Mouse (Mus musculus): Measurements from ENCODE around the gene Hmga1b. TPM values are rescaled to one million over a fixed set of nuclear protein-coding genes. Genes with fewer than 3 reads are reported as not detected.

The Hmga1b gene
- polyA plus RNA-seq, 1 experiment from 2014 or later = 2.7 TPM

Other genes with a start within 250 kb of the Hmga1b start
- 0.20 and 0.32 TPM in 2 replicates for gene Gcgr, start 232.1 kb upstream of the Hmga1b start, polyA plus RNA-seq (2015; fragmentation: Nextera tagmentation; extraction: Ambion mirVana)
- gene Mcrip1, start 213.1 kb upstream of the Hmga1b start, polyA plus RNA-seq (2015; fragmentation: Nextera tagmentation; extraction: Ambion mirVana) = 240 and 242 TPM in 2 replicates
- gene Ppp1r27, start 211.7 kb upstream of the Hmga1b start, polyA plus RNA-seq (2015; fragmentation: Nextera tagmentation; extraction: Ambion mirVana) = not detected in 2 replicates
- gene P4hb, start 189.5 kb upstream of the Hmga1b start, polyA plus RNA-seq (2015; fragmentation: Nextera tagmentation; extraction: Ambion mirVana) = 279 and 297 TPM in 2 replicates
- gene Arhgdia, start 181.2 kb upstream of the Hmga1b start, polyA plus RNA-seq (2015; fragmentation: Nextera tagmentation; extraction: Ambion mirVana) = 452 and 461 TPM in 2 replicates
- gene Alyref, start 164.4 kb upstream of the Hmga1b start, polyA plus RNA-seq (2015; fragmentation: Nextera tagmentation; extraction: Ambion mirVana) = 303 and 358 TPM in 2 replicates
- 180 and 183 TPM in 2 replicates for gene Anapc11, start 164.4 kb upstream of the Hmga1b start, polyA plus RNA-seq (2015; fragmentation: Nextera tagmentation; extraction: Ambion mirVana)
- 0.54 and 0.95 TPM in 2 replicates for gene Npb, start 154.3 kb upstream of the Hmga1b start, polyA plus RNA-seq (2015; fragmentation: Nextera tagmentation; extraction: Ambion mirVana)
- gene Pcyt2, start 144.9 kb upstream of the Hmga1b start, polyA plus RNA-seq (2015; fragmentation: Nextera tagmentation; extraction: Ambion mirVana) = 167 TPM in 2 replicates
- gene Sirt7, start 137.6 kb upstream of the Hmga1b start, polyA plus RNA-seq (2015; fragmentation: Nextera tagmentation; extraction: Ambion mirVana) = 42.7 and 51.3 TPM in 2 replicates
- gene Mafg, start 129.2 kb upstream of the Hmga1b start, polyA plus RNA-seq (2015; fragmentation: Nextera tagmentation; extraction: Ambion mirVana) = 24.4 and 31.2 TPM in 2 replicates
- 23.2 and 25.0 TPM in 2 replicates for gene Pycr1, start 119.0 kb upstream of the Hmga1b start, polyA plus RNA-seq (2015; fragmentation: Nextera tagmentation; extraction: Ambion mirVana)
- gene Myadml2, start 114.6 kb upstream of the Hmga1b start, polyA plus RNA-seq (2015; fragmentation: Nextera tagmentation; extraction: Ambion mirVana) = 0.78 and 0.84 TPM in 2 replicates
- gene Notum, start 101.6 kb upstream of the Hmga1b start, polyA plus RNA-seq (2015; fragmentation: Nextera tagmentation; extraction: Ambion mirVana) = 0.46 and 0.65 TPM in 2 replicates
- gene Aspscr1, start 89.8 kb upstream of the Hmga1b start, polyA plus RNA-seq (2015; fragmentation: Nextera tagmentation; extraction: Ambion mirVana) = 149 and 154 TPM in 2 replicates
- gene Cenpx, start 49.1 kb upstream of the Hmga1b start, polyA plus RNA-seq (2015; fragmentation: Nextera tagmentation; extraction: Ambion mirVana) = 99.9 and 112 TPM in 2 replicates
- 60.6 and 71.8 TPM in 2 replicates for gene Lrrc45, start 48.9 kb upstream of the Hmga1b start, polyA plus RNA-seq (2015; fragmentation: Nextera tagmentation; extraction: Ambion mirVana)
- 206 and 218 TPM in 2 replicates for gene Rac3, start 41.3 kb upstream of the Hmga1b start, polyA plus RNA-seq (2015; fragmentation: Nextera tagmentation; extraction: Ambion mirVana)
- gene Dcxr, start 35.5 kb upstream of the Hmga1b start, polyA plus RNA-seq (2015; fragmentation: Nextera tagmentation; extraction: Ambion mirVana) = 6.5 and 7.3 TPM in 2 replicates
- 0.32 and 0.38 TPM in 2 replicates for gene Cbr2, start 30.7 kb upstream of the Hmga1b start, polyA plus RNA-seq (2015; fragmentation: Nextera tagmentation; extraction: Ambion mirVana)
- 84.6 TPM in 2 replicates for gene Rfng, start 21.4 kb downstream of the Hmga1b start, polyA plus RNA-seq (2015; fragmentation: Nextera tagmentation; extraction: Ambion mirVana)
- 268 and 273 TPM in 2 replicates for gene Gps1, start 21.5 kb downstream of the Hmga1b start, polyA plus RNA-seq (2015; fragmentation: Nextera tagmentation; extraction: Ambion mirVana)
- 51.4 and 55.7 TPM in 2 replicates for gene Dus1l, start 33.6 kb downstream of the Hmga1b start, polyA plus RNA-seq (2015; fragmentation: Nextera tagmentation; extraction: Ambion mirVana)
- gene Fasn, start 61.8 kb downstream of the Hmga1b start, polyA plus RNA-seq (2015; fragmentation: Nextera tagmentation; extraction: Ambion mirVana) = 83.6 and 89.2 TPM in 2 replicates
- gene Ccdc57, start 170.1 kb downstream of the Hmga1b start, polyA plus RNA-seq (2015; fragmentation: Nextera tagmentation; extraction: Ambion mirVana) = 5.2 and 6.1 TPM in 2 replicates
- 10.1 and 14.0 TPM in 2 replicates for gene Slc16a3, start 185.7 kb downstream of the Hmga1b start, polyA plus RNA-seq (2015; fragmentation: Nextera tagmentation; extraction: Ambion mirVana)
- gene Csnk1d, start 228.5 kb downstream of the Hmga1b start, polyA plus RNA-seq (2015; fragmentation: Nextera tagmentation; extraction: Ambion mirVana) = 152 and 161 TPM in 2 replicates

All from midbrain, embryonic 13.5 days (tissue).